Mouse (Mus musculus) heart, postnatal 36 days (tissue): ENCODE results near the gene Rcor3. TPM values are rescaled to one million over a fixed set of nuclear protein-coding genes. Genes with fewer than 3 reads are reported as not detected.

Source experiments
- DNase-seq, 2 experiments: peaks; one replicate each; pipeline ENCODE4 v3.0.0; 2021 to 2022
- intact Hi-C: fragments of 180-260 bp; cut with DNase I; formaldehyde crosslinking; loops from one replicate; pipeline ENCODE4 v1.15.1; 2025
- total RNA-seq, 2 experiments: library from RNA; stranded (reverse); gene quantifications; 2 replicates each; pipeline ENCODE4 v1.2.3; 2021

Rcor3 gene
- total RNA-seq, 2 experiments from 2014 or later, result 36.8 to 42.6 TPM

GRCm38 (mm10) chr1:192076101-192076500, 61.8 kb downstream of the Rcor3 start:
- DNase-seq, result no peak
- intact Hi-C loops, result loop anchor here (2.0 kb wide), 1 partner anchor 15 kb away; no protein-coding TSS in a partner anchor

GRCm38 (mm10) chr1:192074824-192075223, 63.0 kb downstream of the Rcor3 start:
- DNase-seq, result no peak
- intact Hi-C loops, result no loop called here

GRCm38 (mm10) chr1:192072426-192072825, 65.4 kb downstream of the Rcor3 start:
- intact Hi-C loops, result no loop called here
- DNase-seq, result peak in 1 of 2 experiments; percentile 56

- DNase-seq, result peak in 1 of 2 experiments; percentile 48
- intact Hi-C loops, result no loop called here
Measured at GRCm38 (mm10) chr1:192070618-192071051, 67.2 kb downstream of the Rcor3 start.

- intact Hi-C loops, result no loop called here
- DNase-seq, result peak in 1 of 2 experiments; percentile 50
Measured at GRCm38 (mm10) chr1:192069971-192070591, 67.8 kb downstream of the Rcor3 start.

GRCm38 (mm10) chr1:192068188-192068587, 69.7 kb downstream of the Rcor3 start:
- no peak for DNase-seq
- intact Hi-C loops, result no loop called here

- DNase-seq, result no peak
- intact Hi-C loops, result no loop called here
Measured at GRCm38 (mm10) chr1:192066956-192067355, 70.9 kb downstream of the Rcor3 start.

GRCm38 (mm10) chr1:192063209-192063946, 74.5 kb downstream of the Rcor3 start:
- no peak for DNase-seq
- intact Hi-C loops, result no loop called here

GRCm38 (mm10) chr1:192062682-192063081, 75.2 kb downstream of the Rcor3 start:
- intact Hi-C loops, result no loop called here
- no peak for DNase-seq

GRCm38 (mm10) chr1:192061666-192062306, 76.1 kb downstream of the Rcor3 start:
- intact Hi-C loops, result loop anchor here (2.0 kb wide), 1 partner anchor 31 kb away; the partner anchor contains the start of gene Traf5
- peak; percentile 66 to 71 for DNase-seq

- DNase-seq, result no peak
- intact Hi-C loops, result no loop called here
Measured at GRCm38 (mm10) chr1:192058911-192059310, 79.0 kb downstream of the Rcor3 start.

- no peak for DNase-seq
Measured at GRCm38 (mm10) chr1:192053726-192054125, 84.1 kb downstream of the Rcor3 start.

GRCm38 (mm10) chr1:192052986-192053385, 84.9 kb downstream of the Rcor3 start:
- DNase-seq, result no peak
- intact Hi-C loops, result no loop called here

More at GRCm38 (mm10) chr1:192053726-192054125, 84.1 kb downstream of the Rcor3 start:
- intact Hi-C loops, result no loop called here

- intact Hi-C loops, result no loop called here
- no peak for DNase-seq
Measured at GRCm38 (mm10) chr1:192052461-192052860, 85.4 kb downstream of the Rcor3 start.

Other genes with a start within 250 kb of the Rcor3 start
- 10 to 100 TPM; 19.7 to 27.2 TPM for gene Slc30a1, start 231.3 kb downstream of the Rcor3 start, total RNA-seq
- gene Rd3, start 160.7 kb downstream of the Rcor3 start, total RNA-seq, result under 1 TPM; 0.16 to 0.53 TPM
- gene Traf5, start 45.5 kb downstream of the Rcor3 start, total RNA-seq, result 1 to 10 TPM; 5.2 to 6.8 TPM
- gene Kcnh1, start 52.7 kb upstream of the Rcor3 start, total RNA-seq, result under 1 TPM; 0.11 TPM